Mouse (Mus musculus) heart, adult 11 months (tissue): ENCODE results near the gene 1500011B03Rik.
"Not testable (repeated sequence)": the region's sequence is repeated elsewhere in the genome, so short reads cannot be mapped to it uniquely, and the experiment has no call there.

Experiments used
- DNase-seq: peaks from one replicate; pipeline ENCODE4 v3.0.0; 2022

Gene 1500011B03Rik

DNA sequence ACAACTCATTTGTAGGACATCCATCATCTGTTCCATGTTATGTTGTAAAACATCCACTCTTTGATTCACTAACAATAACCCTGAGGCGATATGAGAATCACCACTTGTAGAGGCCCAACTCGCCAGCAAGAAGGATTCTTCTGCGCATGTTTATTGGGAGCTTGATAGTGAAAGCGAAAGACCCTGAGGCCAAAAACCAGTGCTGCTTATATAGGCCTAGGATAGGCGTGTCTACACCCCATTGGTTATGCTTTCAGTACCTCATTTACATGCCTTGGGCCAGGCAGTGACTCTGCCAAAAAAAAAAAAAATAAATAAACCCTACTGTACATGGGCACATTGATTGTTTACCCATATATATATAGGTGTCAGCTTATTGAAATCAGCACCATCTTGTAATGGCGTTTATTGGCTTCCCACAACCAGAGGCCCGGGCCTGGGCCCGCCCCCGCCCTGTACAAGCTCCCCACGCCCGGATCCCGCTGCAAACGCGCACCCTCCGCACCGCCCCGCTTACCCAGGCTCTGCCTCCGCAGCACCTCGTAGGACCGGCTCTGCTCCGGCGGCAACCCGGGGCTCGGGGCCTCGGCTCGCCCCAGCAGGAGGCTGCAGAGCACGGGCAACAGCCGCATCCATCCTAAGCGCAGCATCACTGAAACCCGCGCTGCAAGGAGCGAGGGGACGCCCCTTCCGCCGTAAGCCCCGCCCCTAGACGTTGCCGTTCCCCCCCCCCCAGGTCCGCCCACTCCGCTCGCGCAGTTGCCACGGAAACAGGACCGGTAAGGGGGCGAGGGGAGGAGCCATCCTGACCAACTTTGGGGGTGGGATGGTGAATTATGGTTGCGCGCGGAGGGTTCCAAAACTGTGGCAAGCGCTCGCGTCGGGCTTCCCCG is at the start of gene 1500011B03Rik:
Gene 1500011B03Rik (minus strand): TSS at position 673 of the 893 bp plus-strand sequence.
- peak; percentile 96 for DNase-seq

DNA sequence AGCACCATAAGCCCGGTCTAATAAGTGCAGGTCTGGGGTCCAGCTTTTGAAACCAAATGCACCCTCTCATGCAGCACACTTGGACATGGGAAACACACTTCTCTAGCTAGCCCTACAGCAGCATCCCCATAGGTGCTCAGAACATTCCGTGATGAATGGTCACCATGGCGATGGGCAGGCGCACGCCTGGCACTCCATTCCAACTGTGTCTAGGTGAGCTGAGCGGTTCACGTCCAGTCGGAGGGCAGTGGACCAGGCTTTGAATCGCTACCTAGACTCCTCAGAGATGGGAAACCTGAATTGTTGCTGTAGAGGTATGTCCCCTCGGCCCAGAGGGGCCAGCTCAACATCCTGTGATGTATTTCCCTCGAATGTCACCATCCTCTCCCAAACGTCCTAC is 42.0 kb upstream of the 1500011B03Rik start:
- DNase-seq: no peak

DNA sequence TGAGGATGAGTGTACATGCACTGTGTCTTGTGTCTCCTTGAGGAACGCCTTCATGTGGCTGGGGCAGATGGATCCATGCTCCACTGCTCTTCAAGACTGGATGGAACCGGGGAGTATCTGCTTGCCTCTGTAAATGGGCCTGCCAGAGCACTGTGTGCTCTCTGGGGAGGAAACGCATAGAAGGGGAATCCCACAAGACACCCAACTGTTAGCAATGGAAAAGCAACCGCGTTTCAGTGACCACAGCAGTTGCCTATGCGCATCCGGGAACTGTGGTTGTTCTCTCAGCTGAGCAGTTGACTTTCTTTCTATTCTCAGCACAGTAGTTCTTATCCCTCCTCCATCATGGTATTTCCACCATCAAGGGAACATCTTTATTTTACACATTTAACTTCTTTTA is 41.5 kb upstream of the 1500011B03Rik start:
- DNase-seq: no peak

DNA sequence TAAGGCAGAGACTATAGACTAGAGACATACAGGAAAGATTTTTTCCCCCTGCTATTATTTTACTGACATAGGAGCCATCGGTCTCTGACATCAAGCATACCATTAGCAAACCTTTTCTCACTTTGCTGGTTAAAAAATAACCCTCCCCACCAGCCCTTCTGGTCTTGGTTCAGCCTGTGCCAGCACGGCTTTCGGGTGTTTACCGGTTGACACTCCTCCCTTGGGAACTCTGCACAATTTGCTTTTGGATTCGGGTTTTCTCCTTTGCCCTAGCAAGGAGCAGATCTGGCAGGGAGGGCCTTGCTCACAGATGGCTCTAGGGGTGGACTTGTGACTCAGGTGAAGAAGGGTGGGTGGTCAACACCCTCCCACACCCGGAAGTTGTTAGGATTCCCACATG is 38.5 kb upstream of the 1500011B03Rik start:
- DNase-seq: no peak

DNA sequence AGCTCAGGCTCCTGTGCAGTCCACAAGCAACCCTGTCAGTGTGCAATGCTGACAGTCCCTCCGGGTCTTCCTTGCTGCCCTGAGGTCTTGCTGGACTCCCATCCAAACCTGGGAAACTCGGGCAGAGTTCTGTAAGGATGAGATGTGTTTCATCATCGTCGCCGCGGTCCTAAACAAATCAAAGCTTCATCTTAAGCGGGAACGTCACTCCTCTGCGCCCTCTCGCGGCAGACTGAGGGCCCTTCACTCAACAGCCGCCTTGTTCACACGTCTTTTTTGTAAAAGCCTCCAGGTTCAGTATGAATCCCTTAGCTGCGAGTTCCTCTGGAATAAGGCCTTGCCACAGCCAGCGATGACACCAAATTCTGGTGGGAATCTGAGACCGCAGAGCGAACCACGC is 36.0 kb upstream of the 1500011B03Rik start:
- peak; percentile 90 for DNase-seq

DNA sequence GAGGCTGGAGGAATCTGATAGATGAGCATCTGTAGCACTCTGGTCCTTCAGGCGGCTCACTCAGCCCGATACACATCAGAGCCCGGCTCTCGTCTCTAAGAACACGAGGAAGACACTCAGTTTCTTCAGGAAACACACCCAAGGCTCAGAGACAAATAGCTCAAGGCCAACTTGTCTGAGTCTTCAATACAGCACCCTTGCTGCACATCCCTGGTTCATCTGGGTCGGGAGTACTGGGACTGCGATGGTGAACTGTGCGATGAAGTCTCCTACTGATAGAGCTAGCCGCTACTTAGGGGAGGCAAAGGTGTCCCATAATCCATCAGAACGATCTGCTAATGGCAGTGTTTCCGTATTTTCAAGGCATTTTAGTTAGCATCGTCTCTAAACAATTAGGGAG is 35.3 kb upstream of the 1500011B03Rik start, which contains the start of gene Gm9936:
Gene Gm9936 (minus strand): TSS at position 101 of the 400 bp plus-strand sequence.
- peak; percentile 48 for DNase-seq

DNA sequence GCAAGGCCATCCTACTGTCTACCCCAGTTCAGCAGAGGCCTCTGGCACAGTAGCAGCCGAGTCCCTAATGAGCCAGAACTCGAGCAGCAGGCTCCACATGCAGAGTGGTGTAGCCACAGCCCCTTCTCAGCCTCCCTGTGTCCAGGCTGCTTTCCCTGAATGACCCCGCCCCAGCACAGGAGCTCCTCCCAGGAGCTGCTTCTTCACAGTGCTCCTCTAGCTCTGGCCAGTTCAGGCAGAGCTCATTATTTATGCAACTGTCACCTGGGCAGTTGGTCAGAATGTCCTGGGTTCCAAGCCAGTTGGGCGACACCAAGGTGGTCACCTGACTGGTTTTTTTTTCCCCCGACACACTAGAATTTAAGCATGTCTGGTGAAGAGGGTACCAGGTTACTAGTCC is 30.1 kb upstream of the 1500011B03Rik start, which contains the start of gene 4930519G04Rik:
Gene 4930519G04Rik (plus strand): TSS at position 301 of the 400 bp plus-strand sequence.
- not testable (repeated sequence) for DNase-seq

DNA sequence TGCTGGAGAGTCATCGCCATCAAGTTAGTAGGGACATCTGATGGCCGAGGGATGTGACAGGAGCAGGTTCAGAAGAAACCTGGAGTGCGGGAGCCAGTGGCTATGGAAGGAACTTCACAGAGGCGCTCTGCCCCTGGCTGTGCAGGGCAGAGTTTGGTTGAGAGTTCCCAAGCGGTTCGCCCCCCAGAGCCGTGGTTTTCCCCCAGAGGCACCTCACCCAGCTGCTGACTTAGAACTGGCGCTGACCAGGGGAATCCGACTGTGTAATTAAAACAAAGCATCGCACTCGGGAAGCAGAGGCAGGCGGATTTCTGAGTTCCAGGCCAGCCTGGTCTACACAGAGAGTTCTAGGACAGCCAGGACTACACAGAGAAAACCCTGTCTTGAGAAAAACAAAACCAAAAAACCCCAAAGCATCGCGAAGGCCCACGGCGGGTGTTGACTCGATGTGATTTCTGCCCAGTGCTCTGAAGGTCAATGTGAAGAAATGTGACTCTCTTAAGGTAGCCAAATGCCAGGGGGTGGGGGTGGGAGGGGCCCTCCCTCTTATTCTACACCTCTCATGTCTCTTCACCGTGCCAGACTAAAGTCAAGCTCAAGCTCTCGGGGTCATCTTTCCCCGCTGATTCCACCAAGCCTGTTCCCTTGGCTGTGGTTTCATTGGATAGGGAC is 28.4 kb upstream of the 1500011B03Rik start:
- peak; percentile 84 for DNase-seq

DNA sequence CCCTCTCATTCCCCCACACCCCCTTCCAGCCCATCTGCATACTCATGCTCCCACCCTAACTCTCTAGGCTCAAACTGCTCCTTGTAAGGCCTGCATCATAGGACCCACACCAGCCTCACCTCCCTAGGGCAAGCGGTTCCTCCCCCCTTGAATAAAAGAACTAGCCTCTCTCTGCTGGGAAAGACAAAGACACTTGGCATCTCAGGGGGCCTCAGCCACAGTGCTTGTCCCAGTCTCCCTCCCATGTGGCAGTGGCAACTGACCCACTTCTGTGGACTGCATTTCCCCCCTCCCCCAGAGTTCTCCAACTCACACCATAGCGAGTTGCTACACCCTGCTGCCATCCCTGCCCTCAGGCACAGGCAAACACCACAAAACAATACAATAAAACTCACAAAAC is 21.1 kb upstream of the 1500011B03Rik start:
- DNase-seq: peak; percentile 76

DNA sequence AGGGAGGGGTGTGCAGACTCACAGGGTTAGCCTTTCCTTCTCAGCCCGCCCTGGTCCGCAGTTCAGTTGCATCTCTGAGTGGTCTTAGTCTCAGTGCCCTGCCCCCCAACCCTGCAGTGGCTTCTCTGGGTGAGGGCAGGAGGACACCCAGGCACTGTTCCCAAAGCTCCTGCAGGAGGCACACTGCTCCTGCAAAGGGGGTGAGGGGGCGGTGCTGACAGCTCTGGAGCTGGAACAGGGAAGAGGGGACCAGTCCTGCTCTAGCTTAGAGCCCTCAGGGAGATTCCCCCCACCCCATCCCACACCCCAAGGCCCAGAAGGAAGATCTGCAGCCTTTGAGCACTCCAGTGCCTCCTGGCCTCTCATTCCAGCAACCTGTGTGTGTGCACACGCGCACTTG is 19.4 kb upstream of the 1500011B03Rik start:
- DNase-seq: peak; percentile 76

DNA sequence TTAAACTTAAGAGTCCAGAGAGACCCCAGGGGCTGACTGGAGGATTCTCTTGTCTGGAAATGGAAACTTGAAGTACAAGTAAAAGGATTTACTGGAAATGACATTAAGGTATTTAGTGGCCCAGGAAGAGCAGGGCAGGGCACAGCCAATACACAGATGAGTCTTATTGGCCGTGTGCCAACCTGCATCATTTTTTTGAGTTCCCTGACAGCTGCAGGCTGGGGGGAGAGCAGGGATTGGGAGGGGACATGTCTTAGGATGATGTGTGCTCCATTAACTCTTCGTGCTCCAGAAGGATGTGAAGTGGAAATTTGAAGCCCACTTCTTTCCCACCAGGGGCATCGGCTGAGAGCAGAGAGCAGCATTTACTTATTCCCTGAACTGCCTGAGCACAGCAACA is 18.9 kb upstream of the 1500011B03Rik start:
- not testable (repeated sequence) for DNase-seq

DNA sequence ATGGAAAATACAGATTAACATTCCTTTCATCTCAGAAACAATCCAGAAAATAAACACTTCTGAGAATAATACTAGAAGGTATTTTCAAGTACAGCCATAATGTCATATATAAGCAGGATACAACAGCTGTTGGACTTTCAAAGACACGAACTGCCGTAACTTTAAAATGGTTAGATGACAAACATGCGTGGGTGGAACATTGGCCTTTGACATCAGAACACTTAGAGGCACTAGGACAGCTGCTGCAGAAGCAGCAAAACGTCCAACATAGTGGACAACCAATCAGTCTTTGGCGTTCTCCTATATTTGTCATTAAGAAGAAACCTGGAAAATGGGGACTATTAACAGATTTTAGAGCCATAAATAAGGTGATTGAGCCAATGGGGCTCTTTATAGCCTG is 17.2 kb upstream of the 1500011B03Rik start:
- not testable (repeated sequence) for DNase-seq

DNA sequence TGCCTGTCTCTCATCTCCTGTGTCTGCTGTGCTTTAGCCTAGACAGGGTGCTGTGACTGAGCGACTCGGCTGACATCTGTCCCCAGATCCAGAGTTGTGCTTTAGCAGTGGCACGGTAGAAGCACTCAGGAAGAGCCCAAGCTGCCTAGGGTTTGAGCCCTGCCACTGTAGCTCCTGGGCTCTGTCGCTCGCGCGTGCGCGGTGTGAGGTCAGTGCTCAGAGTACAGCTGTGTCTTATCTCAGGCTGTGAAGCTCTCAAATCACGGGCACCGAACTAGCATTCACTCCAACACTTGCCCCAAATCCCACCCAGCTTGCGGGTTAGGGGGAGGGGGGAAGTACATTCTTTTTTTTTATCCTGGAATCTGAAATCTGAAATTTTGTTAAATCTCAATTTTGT is 13.6 kb upstream of the 1500011B03Rik start:
- no peak for DNase-seq

DNA sequence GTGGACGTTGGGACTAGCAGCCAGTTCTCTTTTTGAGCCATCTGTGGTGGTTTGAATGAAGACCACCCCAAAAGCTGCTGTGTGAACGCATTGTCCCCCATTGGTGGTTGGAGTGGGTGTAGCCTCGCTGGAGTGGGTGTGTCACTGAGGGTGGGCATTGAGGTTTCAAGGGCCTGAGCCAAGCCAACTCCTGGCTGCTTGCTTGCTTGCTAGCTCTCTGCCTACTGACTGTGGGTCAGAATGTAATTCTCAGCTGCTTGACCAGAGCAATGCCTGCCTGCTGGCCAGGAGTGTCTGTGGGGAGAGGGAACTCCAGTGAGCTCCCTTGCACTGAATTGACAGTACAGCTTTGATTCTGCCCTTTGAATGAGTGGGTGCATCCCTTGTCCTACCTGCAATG is 6.5 kb upstream of the 1500011B03Rik start:
- DNase-seq: peak; percentile 75

DNA sequence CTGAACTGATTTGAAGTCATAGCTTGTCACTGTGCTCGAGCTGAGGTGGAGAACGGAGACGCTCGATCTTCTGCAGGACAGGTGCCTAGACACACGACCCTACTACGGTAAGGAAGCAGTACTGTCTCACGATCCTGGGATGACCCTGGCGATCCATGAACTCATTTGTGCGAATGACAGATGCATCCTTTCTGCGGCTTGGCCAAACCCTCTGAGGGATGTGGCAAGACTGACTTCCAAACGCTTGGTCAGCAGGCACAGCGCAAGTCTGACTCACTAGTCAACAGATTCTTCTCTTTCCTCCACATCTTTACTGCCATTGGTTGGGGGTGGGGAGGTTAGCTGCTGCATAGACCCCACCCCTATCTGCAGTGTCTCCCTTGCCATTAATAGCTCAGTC is 4.2 kb upstream of the 1500011B03Rik start:
- DNase-seq: peak; percentile 96

DNA sequence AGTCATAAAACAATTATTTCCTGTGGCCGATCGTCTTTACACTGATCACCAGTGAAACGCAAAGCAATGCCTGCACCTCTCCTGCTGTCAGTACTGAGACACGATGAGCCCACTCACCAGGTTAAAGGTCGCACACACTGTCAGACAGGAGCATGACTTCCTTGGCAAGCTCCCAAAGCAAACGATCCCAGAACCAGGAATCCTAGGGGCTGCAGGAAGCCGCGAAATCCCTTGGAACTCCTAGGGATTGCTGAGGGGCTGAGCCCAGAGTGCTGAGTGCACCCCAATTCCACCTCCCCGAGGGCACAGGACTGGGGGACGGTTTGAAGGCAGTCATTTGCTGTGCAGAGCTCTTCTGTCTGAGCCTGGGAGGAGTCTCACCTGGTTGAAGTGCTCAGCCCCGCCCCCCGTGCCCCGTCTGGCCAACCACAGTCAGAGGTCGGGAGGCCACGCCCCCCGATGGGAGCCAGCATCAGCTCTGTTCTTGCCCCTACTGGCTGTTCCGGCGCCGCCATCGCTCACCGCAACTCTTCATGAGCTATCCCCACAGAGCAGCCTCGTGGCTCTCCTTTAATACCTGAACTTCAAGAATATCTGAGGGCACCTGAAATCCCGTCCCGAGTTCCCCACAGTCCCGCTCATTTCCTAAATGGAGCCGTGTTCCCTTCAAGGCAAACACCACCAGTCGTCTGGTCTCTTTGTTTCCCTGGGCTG is 2.9 kb upstream of the 1500011B03Rik start:
- peak; percentile 94 for DNase-seq

DNA sequence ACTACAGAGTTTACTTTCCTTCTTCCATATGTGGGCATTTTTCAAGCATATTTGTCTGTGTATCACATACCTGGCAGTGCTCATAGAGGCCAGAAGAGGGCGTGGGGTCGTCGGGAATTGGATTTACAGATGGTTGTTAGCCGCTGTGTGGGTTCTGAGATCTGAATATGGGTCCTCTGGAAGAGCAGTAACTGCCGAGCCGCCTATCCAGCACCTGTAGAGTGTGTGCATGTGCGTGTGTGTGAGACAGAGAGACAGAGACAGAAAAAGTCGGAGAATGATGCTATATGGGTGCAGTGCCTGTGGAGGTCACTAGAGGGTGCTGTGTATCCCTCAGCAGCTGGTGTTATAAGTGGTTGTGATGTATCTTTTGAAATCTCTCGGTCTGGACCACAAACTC is 929 bp upstream of the 1500011B03Rik start:
- DNase-seq: peak; percentile 89

DNA sequence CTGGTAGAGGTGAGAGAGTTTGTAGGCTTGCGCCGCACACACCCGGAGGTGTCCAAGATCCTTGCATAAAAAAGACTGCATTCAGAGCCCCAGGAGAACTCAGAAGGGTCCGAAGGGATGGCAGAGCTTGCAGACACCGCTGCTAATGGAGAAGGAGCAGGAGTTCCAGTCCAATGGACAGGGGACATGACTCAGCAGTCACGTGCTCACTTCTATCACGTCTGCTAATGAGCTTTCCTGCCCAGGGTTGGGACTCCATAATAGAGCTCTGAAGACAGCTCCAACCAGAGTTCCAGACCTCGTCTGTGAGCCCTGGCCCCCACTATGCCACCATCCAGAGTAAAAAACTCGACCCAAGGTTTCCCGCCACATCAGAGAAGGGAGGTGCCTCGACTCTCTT is 5.1 kb downstream of the 1500011B03Rik start:
- DNase-seq: peak; percentile 86

DNA sequence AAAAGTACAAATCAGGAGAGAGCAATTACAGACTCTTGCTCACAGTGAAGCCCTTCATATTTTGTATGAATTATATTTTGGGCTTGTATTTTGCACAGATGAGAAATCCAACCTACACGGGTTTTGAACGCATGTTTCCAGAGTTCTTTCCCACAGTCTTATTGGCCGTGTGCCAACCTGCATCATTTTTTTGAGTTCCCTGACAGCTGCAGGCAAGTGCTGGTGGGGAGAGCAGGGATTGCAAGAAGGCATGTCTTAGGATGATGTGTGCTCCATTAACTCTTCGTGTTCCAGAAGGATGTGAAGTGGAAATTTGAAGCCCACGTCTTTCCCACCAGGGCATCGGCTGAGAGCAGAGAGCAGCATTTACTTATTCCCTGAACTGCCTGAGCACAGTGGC is 6.7 kb downstream of the 1500011B03Rik start:
- DNase-seq: no peak

DNA sequence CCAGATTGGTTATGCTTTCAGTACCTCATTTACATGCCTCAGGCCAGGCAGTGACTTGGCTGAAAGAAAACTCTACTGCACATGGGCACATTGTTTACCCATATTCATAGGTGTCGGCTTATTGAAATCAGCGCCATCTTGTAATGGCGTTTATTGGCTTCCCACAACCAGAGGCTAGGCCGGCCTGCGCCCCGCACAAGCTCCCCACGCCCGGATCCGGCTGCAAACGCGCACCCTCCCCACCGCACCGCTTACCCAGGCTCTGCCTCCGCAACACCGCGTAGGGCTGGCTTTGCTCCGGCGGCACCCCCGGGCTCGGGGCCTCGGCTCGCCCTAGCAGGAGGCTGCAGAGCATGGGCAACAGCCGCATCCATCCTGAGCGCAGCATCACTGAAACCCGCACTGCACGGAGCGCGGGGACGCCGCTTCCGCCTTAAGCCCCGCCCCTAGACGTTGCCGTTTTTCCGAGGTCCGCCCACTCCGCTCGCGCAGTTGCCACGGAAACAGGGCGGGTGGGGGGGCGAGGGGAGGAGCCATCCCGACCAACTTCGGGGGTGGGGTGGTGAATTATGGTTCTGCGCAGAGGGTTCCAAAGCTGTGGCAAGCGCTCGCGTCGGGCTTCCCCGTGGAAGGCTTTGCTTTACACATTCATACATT is 9.6 kb downstream of the 1500011B03Rik start:
- DNase-seq: peak; percentile 98

DNA sequence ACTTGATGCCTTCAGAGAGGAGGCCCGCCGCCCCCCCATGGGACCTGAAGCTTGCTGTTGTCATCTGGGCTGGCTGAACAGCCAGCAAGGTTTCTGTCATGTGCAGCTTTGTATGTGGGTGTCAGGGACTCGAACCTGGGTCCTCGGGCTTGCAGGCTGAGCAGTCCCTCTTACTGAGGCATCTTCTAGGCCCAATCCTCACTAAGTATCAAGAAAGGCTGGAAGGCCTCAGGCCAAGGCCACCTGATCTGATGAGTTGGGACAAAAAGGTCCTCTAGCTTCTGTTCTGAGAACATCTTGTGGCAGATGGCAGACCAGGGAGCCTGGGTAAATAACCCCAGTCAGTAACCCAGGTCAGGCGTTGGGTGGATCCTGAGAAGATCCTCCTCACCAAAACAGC is 13.4 kb downstream of the 1500011B03Rik start:
- DNase-seq: peak; percentile 87

DNA sequence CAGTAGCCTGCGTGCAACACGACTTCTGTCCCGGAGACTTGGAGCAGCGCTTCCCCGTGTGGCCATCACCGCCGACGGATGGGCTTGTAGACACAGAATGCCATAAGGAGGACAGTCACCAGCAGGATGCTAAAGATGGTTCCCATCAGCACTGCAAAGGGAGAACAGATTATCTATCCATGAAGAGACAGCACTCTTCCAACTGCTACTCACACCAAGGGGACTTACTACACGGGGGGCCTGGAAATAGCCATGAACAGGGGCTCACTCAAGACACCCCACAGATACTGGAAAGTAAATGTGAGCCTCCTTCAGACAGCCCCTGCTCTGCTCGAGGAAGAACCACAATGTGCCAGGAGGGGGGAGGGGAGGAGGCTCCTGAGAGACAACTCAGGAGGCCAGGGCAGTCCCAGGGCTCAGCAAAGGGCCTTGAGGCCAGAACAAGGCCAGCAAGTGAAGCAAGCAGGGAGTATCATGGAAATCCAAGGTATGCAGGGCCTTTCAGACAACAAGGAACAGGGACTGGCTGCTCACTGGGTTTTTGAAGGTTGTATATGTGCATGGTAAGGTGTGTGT is 14.0 kb downstream of the 1500011B03Rik start:
- DNase-seq: peak; percentile 78
